Mouse (Mus musculus) stomach, postnatal 0 days (tissue): ENCODE measurements around the gene 4930407I10Rik. TPM values are rescaled to one million over a fixed set of nuclear protein-coding genes. Genes with fewer than 3 reads are reported as not detected.
A peak's percentile ranks its signal among the peaks of the same experiment; 100 is the strongest.

Experiments used
- ATAC-seq: fragments of 200-750 bp; cut with Nextera tagmentation; 2 replicates; pipeline ENCODE4 v1.8.0; 2017; ENCODE audit not compliant: low FRiP score, low TSS enrichment
- DNase-seq: peaks from one replicate; pipeline ENCODE4 v3.0.0-alpha.2; 2016; ENCODE audit warnings: low spot score
- H3K27ac ChIP-seq: fragments of 300-500 bp; sonication (generic); replicated peaks from 2 replicates; pipeline ENCODE4 v1.5.1; 2014; ENCODE audit warnings: mild to moderate bottlenecking, control low read depth
- H3K27me3 ChIP-seq: fragments of 300-500 bp; sonication (generic); 2 replicates; pipeline ENCODE4 v1.6.1; 2014; ENCODE audit warnings: low read length; ENCODE audit not compliant: control insufficient read depth, insufficient read depth
- H3K36me3 ChIP-seq: fragments of 300-500 bp; sonication (generic); 2 replicates; pipeline ENCODE4 v1.6.1; 2014; ENCODE audit warnings: low read length, mixed read lengths; ENCODE audit not compliant: control insufficient read depth, insufficient read depth
- H3K4me1 ChIP-seq: fragments of 300-500 bp; sonication (generic); replicated peaks from 2 replicates; pipeline ENCODE4 v1.6.1; 2014; ENCODE audit warnings: antibody characterized with exemption; ENCODE audit not compliant: control insufficient read depth, insufficient read depth
- H3K4me2 ChIP-seq: fragments of 300-500 bp; sonication (generic); replicated peaks from 2 replicates; pipeline ENCODE4 v1.6.1; 2014; ENCODE audit warnings: low read depth, mild to moderate bottlenecking, control low read depth, moderate library complexity
- H3K4me3 ChIP-seq: fragments of 300-500 bp; sonication (generic); 2 replicates; pipeline ENCODE4 v1.5.1; 2014; ENCODE audit warnings: low read depth, low read length, control low read depth
- H3K9ac ChIP-seq: fragments of 300-500 bp; sonication (generic); 2 replicates; pipeline ENCODE4 v1.6.1; 2014; ENCODE audit warnings: mild to moderate bottlenecking, low read length, control low read depth, mixed read lengths
- H3K9me3 ChIP-seq: fragments of 300-500 bp; sonication (generic); 2 replicates; pipeline ENCODE4 v1.6.1; 2016; ENCODE audit warnings: low read length; ENCODE audit not compliant: control insufficient read depth
- CTCF ChIP-seq: IDR thresholded peaks from 2 replicates; pipeline ENCODE4 v1.5.1; 2016; ENCODE audit warnings: antibody characterized with exemption, low read depth, mild to moderate bottlenecking, moderate library complexity
- EP300 ChIP-seq: optimal IDR thresholded peaks from 2 replicates; pipeline ENCODE3; 2016; ENCODE audit warnings: antibody characterized with exemption
- WGBS: fragments of 180-500 bp; shearing (Covaris S2); extraction: QIAGEN DNeasy Blood & Tissue Kit; methylation state at CpG from one replicate; pipeline ENCODE4 v1.1.7; 2014; 5-methylcytosine and 5-hydroxymethylcytosine counted together
- polyA plus RNA-seq: library from polyadenylated mRNA; unstranded; fragments of >200 nt; fragmentation: Nextera tagmentation; extraction: Ambion mirVana; gene quantifications from 2 replicates; pipeline ENCODE4 v1.2.1, GENCODE M21; 2015

Gene 4930407I10Rik
- polyA plus RNA-seq, 1 experiment from 2014 or later, result not detected

GRCm38 (mm10) chr15:82016830-82017229 is 42.1 kb upstream of the 4930407I10Rik start:
- Histone ChIP-seq H3K4me3 (peak overlapping the region; percentile 86), H3K9me3 (no peaks in the 10 kb centered on the region), H3K9ac (peak overlapping the region; percentile 57), H3K4me2 (peak overlapping the region; percentile 98), H3K4me1 (0 out of 2 replicates have a peak, but pooled peaks cover 4% of the 10 kb centered on the region), H3K36me3 (peaks cover 5% of the 10 kb centered on the region; the same call in 1 of the 2 replicates), H3K27ac (no peak overlapping the region), H3K27me3 (no peaks in the 10 kb centered on the region)
- no peak for DNase-seq
- WGBS, result 16% methylated on average over 6 of the region's 6 CpGs
- no peak for TF ChIP-seq CTCF
- TF ChIP-seq EP300, result no peak
- ATAC-seq, result no peak

- Histone ChIP-seq H3K4me3 (no peak overlapping the region), H3K9ac (no peak overlapping the region), H3K27me3 (no peaks in the 10 kb centered on the region), H3K27ac (no peak overlapping the region), H3K36me3 (peaks cover 5% of the 10 kb centered on the region), H3K4me2 (no peak overlapping the region), H3K4me1 (0 out of 2 replicates have a peak, but pooled peaks cover 4% of the 10 kb centered on the region), H3K9me3 (no peaks in the 10 kb centered on the region)
- ATAC-seq, result no peak
- DNase-seq, result no peak
- WGBS, result 62% methylated on average over 4 of the region's 4 CpGs
- no peak for TF ChIP-seq CTCF
- TF ChIP-seq EP300, result no peak
These were observed 41.5 kb upstream of the 4930407I10Rik start for GRCm38 (mm10) chr15:82017461-82017860.

- Histone ChIP-seq H3K27me3 (no peaks in the 10 kb centered on the region), H3K4me3 (no peak overlapping the region), H3K9me3 (no peaks in the 10 kb centered on the region), H3K4me1 (0 out of 2 replicates have a peak, but pooled peaks cover 4% of the 10 kb centered on the region), H3K9ac (no peak overlapping the region), H3K36me3 (peaks cover 11% of the 10 kb centered on the region), H3K27ac (no peak overlapping the region), H3K4me2 (no peak overlapping the region)
- no peak for TF ChIP-seq EP300
- no peak for TF ChIP-seq CTCF
- WGBS, result 83% methylated on average over 3 of the region's 3 CpGs
- ATAC-seq, result no peak
- DNase-seq, result no peak
These were observed 39.7 kb upstream of the 4930407I10Rik start for GRCm38 (mm10) chr15:82019288-82019687.

DNA sequence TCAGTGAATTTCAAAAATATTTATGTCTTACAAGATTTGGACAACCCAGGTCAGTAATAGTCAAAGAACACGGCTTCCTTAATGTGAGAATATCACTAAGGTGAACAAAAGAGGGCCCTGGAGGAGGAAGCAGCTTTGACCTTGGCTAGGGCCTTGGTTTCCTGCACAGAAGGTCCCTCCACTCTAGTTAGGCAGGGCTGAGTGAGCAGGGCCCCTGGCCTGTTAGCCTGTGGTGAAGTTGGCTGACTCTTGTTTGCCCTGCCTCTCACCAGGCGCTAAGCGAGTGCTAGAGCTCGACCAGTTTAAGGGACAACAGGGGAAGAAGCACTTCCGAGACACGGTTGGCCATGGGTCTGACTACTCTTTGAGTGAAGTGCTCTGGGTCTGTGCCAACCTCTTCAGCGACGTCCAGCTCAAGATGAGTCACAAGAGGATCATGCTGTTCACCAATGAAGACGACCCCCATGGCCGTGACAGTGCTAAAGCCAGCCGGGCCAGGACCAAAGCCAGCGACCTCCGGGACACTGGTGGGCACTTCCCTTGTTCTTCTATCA is 36.3 kb upstream of the 4930407I10Rik start:
- Histone ChIP-seq H3K36me3 (peaks cover 13% of the 10 kb centered on the region), H3K4me3 (no peak overlapping the region), H3K4me1 (no peaks in the 10 kb centered on the region), H3K27ac (no peak overlapping the region), H3K9ac (no peak overlapping the region), H3K9me3 (no peaks in the 10 kb centered on the region), H3K27me3 (no peaks in the 10 kb centered on the region), H3K4me2 (no peak overlapping the region)
- 77% methylated on average over 13 of the region's 13 CpGs for WGBS
- TF ChIP-seq CTCF (no peak), EP300 (no peak)
- DNase-seq, result no peak
- no peak for ATAC-seq

DNA sequence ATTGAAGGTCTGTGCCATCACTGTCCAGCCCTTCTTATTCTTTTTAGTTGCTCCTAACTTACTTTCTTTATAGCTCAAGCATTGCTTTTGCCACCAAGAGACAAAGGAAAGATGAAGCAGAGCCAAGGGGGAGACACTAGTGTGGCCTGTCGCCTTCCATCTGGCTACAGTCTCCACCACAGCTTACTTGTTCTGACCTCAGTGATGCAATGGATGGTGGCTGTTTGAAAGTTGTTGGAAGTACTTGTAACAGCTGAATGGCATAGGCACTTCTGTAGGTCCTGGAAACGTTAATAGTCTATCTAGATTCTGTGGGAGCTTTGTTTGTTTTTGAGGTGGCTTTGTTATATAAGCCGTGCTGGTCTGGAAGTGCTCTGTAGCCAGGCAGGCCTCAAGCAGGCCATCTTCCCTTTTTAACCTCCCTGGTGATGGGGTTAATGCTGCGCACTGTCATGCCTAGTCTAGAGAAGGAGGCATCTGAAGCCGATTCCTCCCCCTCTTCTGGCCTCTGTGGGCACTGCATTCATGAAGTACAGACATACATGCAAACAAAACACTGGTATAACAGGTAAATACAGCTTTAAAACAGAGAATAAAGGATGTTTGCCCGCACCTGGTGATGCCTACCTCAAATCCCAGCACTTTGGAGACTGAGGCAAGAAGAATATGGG is 34.9 kb upstream of the 4930407I10Rik start:
- Histone ChIP-seq H3K9me3 (no peaks in the 10 kb centered on the region), H3K36me3 (peaks cover 14% of the 10 kb centered on the region)
- ATAC-seq, result no peak

GRCm38 (mm10) chr15:82027276-82027675 is 31.7 kb upstream of the 4930407I10Rik start:
- ATAC-seq, result no peak
- H3K36me3 ChIP-seq, result peaks cover 15% of the 10 kb centered on the region
- no peak overlapping the region for H3K4me3 ChIP-seq
- no peak overlapping the region for H3K9ac ChIP-seq
- 86% methylated on average over 7 of the region's 7 CpGs for WGBS
- H3K4me1 ChIP-seq, result no peaks in the 10 kb centered on the region
- no peak overlapping the region for H3K4me2 ChIP-seq
- H3K27ac ChIP-seq, result no peak overlapping the region
- no peaks in the 10 kb centered on the region for H3K9me3 ChIP-seq
- TF ChIP-seq EP300, result no peak
- TF ChIP-seq CTCF, result no peak
- no peak for DNase-seq
- H3K27me3 ChIP-seq, result no peaks in the 10 kb centered on the region

More for the DNA sequence above, 34.9 kb upstream of the 4930407I10Rik start:
- Histone ChIP-seq H3K27me3 (no peaks in the 10 kb centered on the region), H3K9ac (no peak overlapping the region), H3K4me1 (no peaks in the 10 kb centered on the region), H3K4me2 (no peak overlapping the region), H3K27ac (no peak overlapping the region), H3K4me3 (no peak overlapping the region)
- DNase-seq, result no peak
- peak; percentile 4; the same call in 1 of the 2 replicates for TF ChIP-seq CTCF
- TF ChIP-seq EP300, result no peak
- 85% methylated on average over 6 of the region's 6 CpGs for WGBS
